Mouse (Mus musculus) intestine, postnatal 0 days (tissue): ENCODE measurements around the gene Ercc6. TPM values are rescaled to one million over a fixed set of nuclear protein-coding genes. Genes with fewer than 3 reads are reported as not detected.

ENCODE experiments used
- ATAC-seq: fragments of 200-750 bp; cut with Nextera tagmentation; 2 replicates; pipeline ENCODE4 v1.8.0; 2017; ENCODE audit warnings: mild to moderate bottlenecking, moderate TSS enrichment, moderate library complexity
- H3K27ac ChIP-seq: fragments of 300-500 bp; sonication (generic); 2 replicates; pipeline ENCODE4 v1.5.1; 2014; ENCODE audit warnings: mild to moderate bottlenecking, low read depth, low read length, moderate library complexity
- H3K27me3 ChIP-seq: fragments of 300-500 bp; sonication (generic); replicated peaks from 2 replicates; pipeline ENCODE4 v1.6.1; 2014; ENCODE audit warnings: low read length, mixed read lengths; ENCODE audit not compliant: control insufficient read depth, insufficient read depth
- H3K36me3 ChIP-seq: fragments of 300-500 bp; sonication (generic); 2 replicates; pipeline ENCODE4 v1.6.1; 2014; ENCODE audit warnings: mild to moderate bottlenecking, moderate library complexity; ENCODE audit not compliant: control insufficient read depth, insufficient read depth
- H3K4me1 ChIP-seq: fragments of 300-500 bp; sonication (generic); replicated peaks from 2 replicates; pipeline ENCODE4 v1.6.1; 2014; ENCODE audit warnings: antibody characterized with exemption, low read length, mixed read lengths; ENCODE audit not compliant: control insufficient read depth, insufficient read depth
- H3K4me2 ChIP-seq: fragments of 300-500 bp; sonication (generic); replicated peaks from 2 replicates; pipeline ENCODE4 v1.6.1; 2014; ENCODE audit warnings: low read depth, mild to moderate bottlenecking, moderate library complexity
- H3K4me3 ChIP-seq: fragments of 300-500 bp; sonication (generic); 2 replicates; pipeline ENCODE4 v1.5.1; 2014; ENCODE audit warnings: low read depth, low read length
- H3K9ac ChIP-seq: fragments of 300-500 bp; sonication (generic); 2 replicates; pipeline ENCODE4 v1.6.1; 2014; ENCODE audit warnings: mild to moderate bottlenecking, low read depth, low read length
- H3K9me3 ChIP-seq: fragments of 300-500 bp; sonication (generic); 2 replicates; pipeline ENCODE4 v1.6.1; 2016; ENCODE audit warnings: mixed run types; ENCODE audit not compliant: control insufficient read depth
- CTCF ChIP-seq: sonication (generic); IDR thresholded peaks from 2 replicates; pipeline ENCODE4 v1.5.1; 2016; ENCODE audit warnings: low read depth, mild to moderate bottlenecking, control low read depth, antibody characterized with exemption, moderate library complexity
- WGBS: fragments of 180-500 bp; shearing (Covaris S2); extraction: QIAGEN DNeasy Blood & Tissue Kit; methylation state at CpG from one replicate; pipeline ENCODE4 v1.1.7; 2014; 5-methylcytosine and 5-hydroxymethylcytosine counted together
- polyA plus RNA-seq: library from polyadenylated mRNA; unstranded; fragments of >200 nt; fragmentation: Nextera tagmentation; extraction: Ambion mirVana; gene quantifications from 2 replicates; pipeline ENCODE4 v1.2.1, GENCODE M21; 2015

Gene Ercc6
- polyA plus RNA-seq, 1 experiment from 2014 or later = 7.7 TPM

DNA sequence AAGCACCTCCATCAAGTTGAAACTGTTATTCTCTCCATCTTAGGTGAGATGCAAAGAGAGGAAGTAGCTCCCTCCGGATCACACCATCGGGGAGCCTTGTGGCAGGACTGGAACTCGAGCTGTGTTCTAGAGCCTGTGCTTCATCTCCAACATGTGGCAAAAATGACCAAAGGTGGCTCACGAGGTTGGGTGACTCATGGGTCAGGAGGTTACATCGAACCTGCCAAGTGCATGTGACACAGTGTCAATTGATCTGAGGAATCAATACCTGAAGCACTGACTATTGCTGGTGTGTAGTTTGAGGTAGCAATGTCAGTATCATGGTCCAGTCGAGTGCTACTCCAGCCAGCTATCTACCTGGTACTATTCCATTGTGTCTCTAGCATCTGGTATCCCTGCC lies 36.8 kb upstream of the Ercc6 start:
- ATAC-seq = peak; percentile 25; the same call in 1 of the 2 replicates
- no peaks in the 10 kb centered on the region for H3K27me3 ChIP-seq
- H3K9me3 ChIP-seq = no peaks in the 10 kb centered on the region
- no peak overlapping the region for H3K9ac ChIP-seq
- TF ChIP-seq CTCF = no peak
- WGBS = 64% methylated on average over 6 of the region's 6 CpGs
- H3K4me2 ChIP-seq = no peak overlapping the region
- no peaks in the 10 kb centered on the region for H3K4me1 ChIP-seq
- no peaks in the 10 kb centered on the region for H3K36me3 ChIP-seq
- no peak overlapping the region for H3K4me3 ChIP-seq
- no peak overlapping the region for H3K27ac ChIP-seq

DNA sequence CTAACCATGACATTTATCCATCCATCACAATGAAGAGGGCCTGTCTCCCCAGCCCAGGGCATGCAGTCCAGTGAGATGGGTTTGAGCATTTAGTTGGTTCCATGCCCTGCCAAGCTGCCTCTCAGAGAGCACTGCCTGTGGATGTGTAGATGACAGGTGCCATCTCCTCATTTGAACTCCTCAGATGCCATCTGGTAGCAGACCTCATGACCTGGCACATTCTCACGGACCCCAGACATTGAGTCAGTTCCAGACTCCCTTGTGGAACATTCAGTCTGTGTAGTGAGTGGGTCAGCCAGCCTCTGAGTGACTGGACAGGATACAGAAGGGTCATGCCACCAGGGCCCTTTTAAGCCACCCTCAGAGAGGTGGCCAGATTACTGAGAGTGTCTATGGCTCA lies 35.7 kb upstream of the Ercc6 start:
- ATAC-seq = no peak
- no peak overlapping the region for H3K4me2 ChIP-seq
- H3K36me3 ChIP-seq = no peaks in the 10 kb centered on the region
- no peak overlapping the region for H3K27ac ChIP-seq
- H3K27me3 ChIP-seq = no peaks in the 10 kb centered on the region
- TF ChIP-seq CTCF = no peak
- H3K4me1 ChIP-seq = no peaks in the 10 kb centered on the region
- H3K9ac ChIP-seq = no peak overlapping the region
- 57% methylated on average over 1 of the region's 1 CpGs for WGBS
- no peaks in the 10 kb centered on the region for H3K9me3 ChIP-seq
- H3K4me3 ChIP-seq = no peak overlapping the region

DNA sequence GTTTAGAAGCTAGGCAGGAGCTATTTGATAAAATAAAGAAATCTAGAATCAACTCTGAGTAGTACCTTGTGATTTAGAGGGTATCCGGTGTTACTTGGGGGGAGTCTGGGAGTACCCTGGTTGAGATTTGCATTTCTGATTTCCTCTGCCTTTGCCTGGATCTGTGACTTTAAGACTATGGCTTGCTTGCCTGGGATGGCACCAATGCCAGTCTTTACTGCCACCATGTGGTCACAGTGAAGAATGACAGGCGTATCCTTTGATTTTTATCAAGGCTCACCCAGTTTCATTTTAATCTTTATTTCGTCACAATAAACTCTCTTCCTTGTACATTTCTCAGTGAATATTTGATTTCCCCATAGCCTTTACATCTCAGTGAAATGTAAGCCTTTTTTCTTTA lies 31.3 kb upstream of the Ercc6 start:
- Histone ChIP-seq H3K9ac (no peak overlapping the region), H3K9me3 (no peaks in the 10 kb centered on the region), H3K36me3 (no peaks in the 10 kb centered on the region), H3K4me2 (no peak overlapping the region), H3K27me3 (no peaks in the 10 kb centered on the region), H3K4me3 (no peak overlapping the region), H3K4me1 (no peaks in the 10 kb centered on the region), H3K27ac (no peak overlapping the region)
- ATAC-seq = no peak
- 8% methylated on average over 3 of the region's 3 CpGs for WGBS
- TF ChIP-seq CTCF = peak; percentile 93

GRCm38 (mm10) chr14:32492521-32492920 lies 20.8 kb upstream of the Ercc6 start:
- peak overlapping the region; percentile 47 for H3K4me2 ChIP-seq
- 0 out of 2 replicates have a peak overlapping the region, but pooled peaks have one; percentile 7 for H3K4me3 ChIP-seq
- 0 out of 2 replicates have a peak, but pooled peaks cover 4% of the 10 kb centered on the region for H3K27me3 ChIP-seq
- H3K4me1 ChIP-seq = no peaks in the 10 kb centered on the region
- WGBS = 4% methylated on average over 13 of the region's 13 CpGs
- no peak overlapping the region for H3K27ac ChIP-seq
- H3K9me3 ChIP-seq = no peaks in the 10 kb centered on the region
- ATAC-seq = no peak
- no peaks in the 10 kb centered on the region for H3K36me3 ChIP-seq
- TF ChIP-seq CTCF = no peak
- no peak overlapping the region for H3K9ac ChIP-seq

DNA sequence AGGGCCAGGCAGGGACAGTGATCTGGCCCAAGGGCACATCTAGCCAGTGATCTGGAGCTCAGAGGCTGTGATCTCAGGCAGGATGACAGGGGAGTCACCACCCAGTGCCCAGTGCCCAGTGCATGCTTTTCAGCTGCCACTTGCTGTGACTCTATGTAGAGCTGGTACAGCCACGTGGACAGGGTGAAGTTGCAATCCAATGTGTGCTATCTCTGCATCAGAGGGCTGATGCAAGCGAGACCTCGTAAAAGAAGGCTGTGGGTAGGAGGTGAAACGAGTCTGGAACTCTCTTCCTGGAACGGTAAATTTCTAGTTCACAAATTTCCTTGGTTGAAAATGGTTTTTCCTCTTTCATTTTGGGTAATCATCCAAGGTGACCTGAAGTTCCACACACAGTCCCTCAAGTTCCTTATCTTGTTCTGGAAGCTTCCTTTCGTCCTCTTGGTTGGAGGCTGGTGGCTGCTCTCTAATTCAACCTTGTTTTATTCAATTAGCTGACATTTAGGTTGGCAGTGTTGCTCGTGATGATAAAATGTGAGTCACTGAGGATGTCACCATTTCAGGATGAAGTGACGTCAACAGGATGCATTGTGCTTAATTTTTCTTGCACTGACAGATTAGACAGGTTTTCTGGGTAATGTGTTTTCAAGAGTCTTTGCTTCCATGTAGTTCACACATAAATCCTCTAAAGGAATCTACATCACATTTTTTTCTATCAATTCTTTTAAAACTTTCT lies 17.0 kb upstream of the Ercc6 start:
- WGBS = 57% methylated on average over 8 of the region's 8 CpGs
- Histone ChIP-seq H3K4me1 (no peaks in the 10 kb centered on the region), H3K36me3 (no peaks in the 10 kb centered on the region), H3K9ac (no peak overlapping the region), H3K27me3 (0 out of 2 replicates have a peak, but pooled peaks cover 4% of the 10 kb centered on the region), H3K4me3 (no peak overlapping the region), H3K4me2 (no peak overlapping the region), H3K9me3 (no peaks in the 10 kb centered on the region), H3K27ac (no peak overlapping the region)
- no peak for TF ChIP-seq CTCF
- no peak for ATAC-seq

DNA sequence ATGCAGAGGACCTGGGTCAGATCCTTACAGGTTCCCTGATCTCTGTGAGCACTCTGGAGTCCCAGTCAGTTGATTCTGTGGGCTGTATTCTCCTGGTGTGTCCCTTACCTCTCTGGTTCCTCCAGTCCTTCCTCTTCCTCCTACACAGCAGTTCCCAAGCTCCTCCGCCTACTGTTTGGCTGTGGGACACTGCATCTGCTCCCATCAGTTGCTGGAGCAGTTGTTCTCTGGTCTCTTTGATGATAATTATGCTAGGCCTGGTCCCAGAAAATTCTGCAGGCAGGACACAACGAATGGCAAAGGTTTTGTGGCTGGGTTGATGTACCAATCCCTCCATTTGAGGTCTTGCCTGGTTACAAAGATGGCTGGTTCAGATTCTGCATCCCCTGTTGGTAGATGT lies 12.0 kb upstream of the Ercc6 start:
- no peak overlapping the region for H3K4me3 ChIP-seq
- 70% methylated on average over 2 of the region's 2 CpGs for WGBS
- ATAC-seq = no peak
- no peaks in the 10 kb centered on the region for H3K4me1 ChIP-seq
- H3K27me3 ChIP-seq = no peaks in the 10 kb centered on the region
- no peak overlapping the region for H3K4me2 ChIP-seq
- H3K9ac ChIP-seq = no peak overlapping the region
- H3K9me3 ChIP-seq = no peaks in the 10 kb centered on the region
- TF ChIP-seq CTCF = no peak
- no peaks in the 10 kb centered on the region for H3K36me3 ChIP-seq
- no peak overlapping the region for H3K27ac ChIP-seq
